Mouse (Mus musculus): ENCODE measurements around the gene Erf. TPM values are rescaled to one million over a fixed set of nuclear protein-coding genes. Genes with fewer than 3 reads are reported as not detected.
A peak's percentile ranks its signal among the peaks of the same experiment; 100 is the strongest.

The Erf gene
- total RNA-seq, 2 experiments from 2014 or later, result 14.9 to 18.4 TPM

DNA sequence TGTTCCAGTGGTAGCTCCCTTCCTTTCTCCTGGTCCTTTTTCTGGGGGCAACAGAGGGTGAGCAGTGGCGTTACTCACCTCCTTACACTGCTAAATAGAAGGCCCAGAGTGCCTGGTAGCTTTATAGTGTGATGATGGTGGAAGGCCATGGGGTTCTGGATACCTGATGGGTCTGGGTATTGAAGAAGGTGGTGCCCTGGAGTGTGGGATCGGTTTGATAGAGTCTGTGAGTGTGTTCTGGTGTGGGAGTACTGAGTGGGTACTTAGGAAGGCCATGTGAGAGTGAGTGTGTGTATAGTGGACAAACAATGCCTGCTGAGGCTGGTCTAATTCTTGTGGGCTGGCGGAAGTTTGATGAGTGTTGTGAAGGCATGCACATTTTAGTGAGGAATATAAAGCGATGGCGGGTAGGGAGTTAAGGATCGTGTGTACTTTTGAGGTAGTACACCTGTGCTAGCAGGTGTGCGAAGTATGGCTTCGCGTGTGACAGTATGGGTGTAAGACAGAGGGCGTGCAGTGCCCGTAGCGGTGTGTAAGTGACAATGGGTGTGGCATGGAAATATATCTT lies 30.7 kb upstream of the Erf start:
- DNase-seq, result no peak

DNA sequence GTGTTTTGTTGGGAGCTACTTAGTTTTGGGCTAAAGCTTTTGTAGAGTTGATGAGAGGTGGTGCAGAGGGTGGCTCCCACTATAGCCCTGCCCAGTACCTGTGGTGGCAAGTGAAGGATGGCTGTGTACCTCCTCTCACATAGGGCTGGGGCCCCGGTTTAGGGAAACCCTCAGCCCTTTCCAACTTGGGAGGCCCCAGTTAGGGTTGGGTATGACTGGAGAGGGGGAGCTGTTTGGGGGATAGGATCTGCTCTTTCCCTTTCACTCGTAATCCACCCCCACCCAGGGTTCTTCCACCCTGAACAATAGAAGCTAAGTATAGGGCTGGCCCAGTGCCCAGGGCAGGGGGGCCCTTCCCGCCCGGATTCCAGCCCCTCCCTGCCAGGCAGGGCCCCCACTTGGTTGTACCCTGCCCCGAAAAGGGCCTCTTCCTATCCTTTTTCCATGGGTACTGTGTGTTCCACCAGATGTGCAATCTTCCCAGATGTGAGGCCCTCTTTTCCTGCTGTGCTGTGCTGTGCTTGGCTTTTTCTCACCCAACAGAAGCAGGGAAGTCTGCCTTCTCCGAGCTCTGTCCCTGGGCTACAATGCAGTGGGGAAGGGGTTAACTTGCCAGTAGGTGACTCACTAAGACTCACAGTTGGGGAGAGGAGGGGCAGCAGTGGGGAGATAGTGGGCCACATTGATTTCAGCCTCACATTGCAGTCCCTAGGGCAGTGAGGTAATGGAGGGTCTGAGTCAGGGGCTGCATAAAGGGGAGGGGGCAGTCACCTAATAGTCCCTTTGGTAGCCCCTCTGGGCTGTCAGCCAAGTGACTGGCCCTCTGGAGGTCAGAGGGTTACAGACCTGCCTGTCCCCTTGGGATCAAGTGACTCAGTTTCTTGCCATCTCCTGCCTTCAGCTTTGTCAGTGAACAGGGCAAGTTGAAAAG lies 29.6 kb upstream of the Erf start:
- DNase-seq, result peak; percentile 59

DNA sequence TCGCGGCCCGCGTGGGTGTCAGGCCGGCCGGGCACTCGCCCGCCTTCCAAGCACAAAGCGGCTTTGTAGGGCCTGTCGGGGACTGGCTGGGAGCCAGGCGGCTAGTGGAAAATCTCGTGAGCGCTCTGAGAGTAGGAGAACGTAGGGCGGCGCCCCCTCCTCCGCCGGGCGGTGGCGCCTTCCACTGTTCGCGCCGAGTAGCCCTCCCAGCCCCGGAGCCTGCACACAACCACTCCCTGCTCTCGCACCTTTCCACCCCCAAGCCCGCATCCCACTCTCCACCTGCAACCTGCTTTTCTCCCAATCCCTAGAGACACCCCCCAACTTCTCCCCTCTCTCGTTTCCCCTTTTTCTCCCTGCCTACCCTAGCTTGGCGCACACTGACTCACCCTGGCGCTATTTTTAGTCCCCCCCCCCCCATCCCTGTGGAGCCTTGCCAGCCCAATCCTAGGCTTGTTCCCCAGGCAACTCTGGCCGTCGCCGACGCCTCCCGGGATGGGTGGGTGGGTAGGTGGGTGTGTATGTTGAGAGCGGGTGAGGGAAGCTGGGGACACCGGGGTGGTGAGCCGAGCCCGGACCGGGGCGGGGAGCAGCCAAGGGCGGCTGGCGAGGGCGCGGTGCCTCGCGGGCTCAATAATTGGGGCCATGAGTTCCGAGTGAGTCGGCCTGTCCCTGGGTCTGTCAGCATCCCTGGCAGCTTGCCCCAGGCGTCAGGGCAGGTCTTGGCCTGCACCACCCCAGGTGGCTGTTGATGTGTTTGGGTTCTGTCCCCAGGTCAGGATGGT lies 28.7 kb upstream of the Erf start:
- DNase-seq, result peak; percentile 88

DNA sequence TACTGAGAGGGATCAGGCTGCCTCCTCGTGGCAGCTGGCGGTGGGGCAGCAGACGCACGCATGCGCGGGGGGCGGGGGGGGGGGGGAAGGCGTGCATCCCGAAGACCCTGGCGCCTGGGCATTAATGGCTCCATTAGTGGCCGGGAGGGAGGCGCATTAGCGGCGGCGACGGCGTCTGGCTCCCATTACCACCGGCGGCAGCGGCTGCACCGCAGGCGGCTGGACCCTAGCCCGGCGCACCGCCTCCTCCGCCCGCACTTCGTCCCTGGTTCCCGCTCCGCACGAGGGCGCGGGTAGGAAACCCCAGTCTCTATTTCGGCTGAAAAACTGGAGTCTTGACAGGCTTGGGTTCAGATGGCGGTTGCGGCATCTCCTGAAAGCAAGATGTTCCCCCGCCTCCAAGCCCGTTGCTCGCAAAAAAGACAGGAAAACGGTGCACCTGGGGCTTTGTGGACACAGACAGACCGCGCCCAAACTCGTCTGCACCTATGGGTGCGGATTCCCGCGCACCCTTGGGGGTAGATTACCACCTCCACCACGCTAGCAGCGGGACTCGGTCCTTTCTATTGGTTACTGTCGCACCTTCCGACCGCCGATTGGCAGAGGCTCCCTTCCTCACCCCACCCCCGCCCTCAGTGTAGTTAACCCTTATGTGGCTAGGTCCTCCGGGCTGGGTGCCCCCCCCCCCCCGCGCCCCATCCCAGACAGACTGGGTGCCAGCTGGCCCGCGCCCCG lies 27.9 kb upstream of the Erf start:
- DNase-seq, result peak; percentile 70

DNA sequence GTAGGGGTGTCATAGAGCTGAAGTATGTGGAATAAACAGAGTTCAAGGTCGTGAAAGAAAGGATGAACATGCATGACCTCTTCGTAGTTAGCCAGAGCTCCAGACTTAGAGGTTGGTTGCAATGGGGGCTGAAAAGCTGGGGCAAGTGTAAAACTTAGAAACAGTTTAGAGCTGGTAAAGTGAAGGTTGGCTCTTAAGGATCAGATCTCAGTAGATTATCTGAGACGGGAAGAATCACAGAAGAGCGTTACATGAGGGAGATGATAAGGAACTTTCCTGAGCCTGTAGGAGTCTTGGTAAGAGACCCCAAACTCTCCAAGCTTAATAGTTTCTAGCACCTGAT lies 27.4 kb upstream of the Erf start:
- DNase-seq, result no peak

DNA sequence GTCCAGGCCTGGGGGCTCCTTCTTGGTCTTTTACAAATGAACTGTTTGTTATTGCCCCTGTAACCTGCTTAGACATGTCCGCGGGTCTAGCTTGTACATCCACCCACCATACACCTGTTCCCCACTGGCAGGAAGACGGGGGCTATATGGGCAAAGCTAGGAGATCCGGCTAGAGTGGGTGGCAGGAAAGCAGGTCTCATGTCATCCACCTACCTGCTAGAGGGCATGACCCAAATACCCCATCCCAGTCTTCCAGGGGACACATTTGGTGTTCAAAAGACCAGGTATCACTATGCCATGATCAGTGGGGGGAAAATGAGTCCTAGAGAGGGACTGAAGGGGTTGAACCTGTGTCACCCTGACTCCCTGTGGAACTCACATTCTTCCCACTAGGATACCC lies 26.8 kb upstream of the Erf start:
- no peak for DNase-seq

DNA sequence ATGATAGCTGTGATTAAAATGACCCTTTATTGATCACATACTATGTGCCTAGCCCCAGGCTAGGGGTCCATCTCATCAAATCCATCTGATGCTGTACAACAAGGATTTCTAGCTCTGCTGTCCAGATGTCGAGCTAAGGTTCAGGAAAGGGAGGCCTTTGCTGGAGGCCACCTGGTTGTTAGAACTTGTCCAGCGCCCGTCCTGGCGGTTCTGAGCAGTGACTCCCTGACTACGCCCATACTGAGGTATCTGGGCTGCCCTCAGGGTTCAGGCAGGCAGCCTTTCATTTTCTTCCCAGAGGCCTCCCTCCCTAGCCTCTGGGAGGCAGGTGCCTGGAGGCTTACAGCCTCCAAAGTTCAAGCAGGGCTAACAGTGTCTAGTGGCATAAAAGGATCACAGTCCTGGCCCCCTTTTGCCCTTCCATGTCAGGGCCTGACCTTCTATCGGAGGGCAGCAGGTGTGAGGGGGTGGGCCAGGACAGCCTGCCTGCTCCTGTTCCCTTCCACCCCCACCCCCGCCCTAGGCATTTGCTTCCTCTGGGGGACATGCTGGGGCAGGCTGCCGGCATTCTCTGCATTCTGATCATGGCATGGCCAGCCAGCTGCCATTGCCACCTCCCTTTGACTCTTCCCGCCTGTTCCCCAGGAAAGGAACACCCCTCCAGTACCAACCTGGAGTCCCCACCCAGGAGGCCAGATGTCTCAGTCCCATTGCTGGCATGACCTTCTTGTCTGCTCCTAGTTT lies 25.2 kb upstream of the Erf start:
- DNase-seq, result no peak

DNA sequence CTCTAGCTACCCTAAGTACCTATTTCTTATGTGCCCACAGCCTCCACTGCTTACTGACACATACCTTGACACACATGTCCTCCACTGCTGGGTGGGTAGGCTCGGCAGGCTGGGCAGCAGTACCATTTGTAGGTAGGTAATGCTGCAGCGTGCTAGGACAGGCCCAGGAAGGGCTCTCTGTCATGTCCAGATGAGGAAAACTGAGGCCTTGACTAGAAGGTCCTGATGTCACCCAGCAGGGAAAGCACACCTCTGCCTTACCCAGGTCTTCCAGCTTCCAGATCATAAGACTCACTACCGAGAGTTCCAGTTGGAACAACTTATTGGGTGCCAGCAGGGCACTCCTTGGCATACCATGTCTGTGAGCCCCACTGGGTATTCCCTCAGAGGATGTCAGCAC lies 24.4 kb upstream of the Erf start:
- no peak for DNase-seq

DNA sequence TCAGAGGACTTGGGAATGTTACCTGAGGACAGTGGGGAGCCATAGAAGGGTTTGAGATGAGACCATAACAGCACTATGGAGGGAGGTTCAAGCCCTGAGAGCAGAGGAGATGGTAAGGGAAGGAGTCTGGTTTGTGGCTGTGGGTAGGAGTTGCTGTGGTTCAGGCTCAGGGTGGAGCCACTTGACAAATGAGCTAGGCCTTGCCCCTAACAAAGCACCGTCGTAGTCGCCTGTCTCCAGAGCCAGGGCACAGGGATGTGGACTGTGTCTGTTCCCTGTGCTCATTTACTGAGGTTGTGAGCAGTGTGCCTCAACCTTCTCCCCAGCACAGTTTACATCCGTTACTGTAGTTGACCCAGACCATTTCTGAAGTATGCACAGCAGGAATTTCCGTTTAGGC lies 24.0 kb upstream of the Erf start:
- no peak for DNase-seq

DNA sequence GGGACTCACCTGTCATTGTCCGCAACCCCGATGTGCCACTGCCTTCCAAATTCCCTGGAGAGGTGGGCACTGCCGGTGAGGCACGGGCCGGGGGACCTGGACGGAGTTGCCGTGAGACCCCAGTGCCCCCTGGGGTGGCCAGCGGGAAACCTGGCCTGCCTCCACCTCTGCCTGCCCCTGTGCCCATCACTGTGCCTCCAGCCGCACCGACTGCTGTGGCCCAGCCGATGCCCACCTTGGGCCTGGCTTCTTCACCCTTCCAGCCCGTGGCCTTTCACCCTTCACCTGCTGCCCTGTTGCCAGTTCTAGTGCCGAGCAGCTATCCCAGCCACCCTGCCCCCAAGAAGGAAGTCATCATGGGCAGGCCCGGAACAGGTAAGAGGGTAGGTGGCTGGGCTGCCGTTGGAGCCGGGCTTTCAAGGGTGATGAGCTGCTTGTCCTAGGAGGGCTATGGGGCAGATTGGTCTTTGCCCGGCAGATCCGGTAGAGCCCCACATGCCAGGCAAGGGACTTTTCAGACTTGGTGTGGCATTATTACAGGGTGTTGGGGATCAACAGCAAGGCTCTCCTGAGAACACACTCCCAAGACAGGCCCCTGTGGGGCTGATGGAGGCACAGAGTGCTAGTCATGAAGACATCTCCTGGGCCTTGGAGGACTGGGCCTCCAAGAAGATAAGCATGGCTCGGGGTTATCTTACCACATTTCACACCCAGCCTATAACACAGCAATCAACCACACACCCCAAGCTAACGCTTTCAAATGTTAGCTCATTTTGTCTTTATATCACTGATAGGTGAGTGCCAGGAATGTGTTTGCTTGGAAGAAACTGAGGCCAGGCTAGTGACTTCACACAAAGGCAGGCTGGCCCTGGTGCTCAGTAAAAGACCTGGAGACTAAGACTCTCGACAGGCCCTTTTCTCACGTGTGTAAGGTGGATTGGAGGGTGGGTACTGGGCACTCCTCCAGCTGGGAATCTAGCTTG lies 23.0 kb upstream of the Erf start:
- no peak for DNase-seq

DNA sequence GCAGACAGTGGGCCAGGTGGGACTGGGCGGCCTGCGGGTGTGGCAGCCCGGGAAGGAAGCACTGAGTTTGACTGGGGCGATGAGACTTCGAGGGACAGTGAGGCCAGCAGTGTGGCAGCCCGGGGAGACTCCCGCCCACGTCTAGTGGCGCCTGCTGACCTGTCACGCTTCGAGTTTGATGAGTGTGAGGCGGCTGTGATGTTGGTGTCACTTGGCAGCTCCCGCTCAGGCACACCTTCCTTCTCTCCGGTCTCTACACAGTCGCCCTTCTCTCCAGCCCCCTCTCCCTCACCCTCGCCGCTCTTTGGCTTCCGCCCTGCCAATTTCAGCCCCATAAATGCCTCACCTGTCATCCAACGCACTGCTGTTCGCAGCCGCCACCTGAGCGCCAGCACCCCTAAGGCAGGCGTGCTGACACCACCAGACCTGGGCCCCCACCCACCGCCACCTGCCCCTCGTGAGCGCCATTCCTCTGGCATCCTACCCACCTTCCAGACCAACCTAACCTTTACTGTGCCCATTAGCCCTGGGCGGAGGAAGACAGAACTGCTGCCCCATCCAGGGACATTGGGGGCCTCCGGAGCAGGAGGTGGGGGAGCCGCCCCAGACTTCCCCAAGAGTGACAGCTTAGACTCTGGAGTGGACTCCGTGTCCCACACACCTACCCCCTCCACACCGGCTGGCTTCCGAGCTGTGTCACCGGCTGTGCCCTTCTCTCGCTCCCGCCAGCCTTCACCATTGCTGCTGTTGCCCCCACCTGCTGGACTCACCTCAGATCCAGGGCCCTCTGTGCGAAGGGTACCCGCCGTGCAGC lies 22.1 kb upstream of the Erf start:
- DNase-seq, result no peak

DNA sequence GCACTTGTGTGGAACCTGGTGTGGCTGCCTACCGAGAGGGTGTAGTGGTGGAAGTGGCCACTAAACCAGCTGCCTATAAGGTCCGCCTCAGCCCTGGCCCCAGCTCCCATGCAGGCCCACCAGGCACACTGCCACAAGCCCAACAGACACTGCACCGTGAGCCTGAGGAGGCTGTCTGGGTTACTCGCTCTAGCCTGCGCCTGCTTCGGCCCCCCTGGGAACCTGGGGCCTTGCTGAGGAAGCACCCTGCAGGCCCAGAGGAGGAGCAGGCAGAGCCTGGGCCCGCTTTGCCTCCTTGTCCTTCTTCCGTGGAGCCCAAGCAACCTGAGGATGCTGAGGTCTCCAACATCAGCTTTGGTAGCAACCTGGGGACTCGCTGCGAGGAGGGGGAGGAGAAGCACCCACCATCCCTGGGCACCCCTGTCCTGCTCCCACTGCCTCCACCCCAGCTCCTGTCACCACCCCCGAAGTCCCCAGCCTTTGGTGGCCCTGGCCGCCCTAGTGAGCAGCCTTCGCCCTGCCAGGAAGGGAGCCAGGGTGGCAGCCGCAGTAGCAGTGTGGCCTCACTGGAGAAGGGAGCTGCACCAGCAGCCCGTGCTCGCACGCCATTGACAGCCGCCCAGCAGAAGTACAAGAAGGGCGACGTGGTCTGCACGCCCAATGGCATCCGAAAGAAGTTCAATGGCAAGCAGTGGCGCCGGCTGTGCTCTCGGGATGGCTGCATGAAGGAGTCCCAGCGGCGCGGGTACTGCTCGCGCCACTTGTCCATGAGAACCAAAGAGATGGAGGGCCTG lies 21.3 kb upstream of the Erf start:
- DNase-seq, result no peak

DNA sequence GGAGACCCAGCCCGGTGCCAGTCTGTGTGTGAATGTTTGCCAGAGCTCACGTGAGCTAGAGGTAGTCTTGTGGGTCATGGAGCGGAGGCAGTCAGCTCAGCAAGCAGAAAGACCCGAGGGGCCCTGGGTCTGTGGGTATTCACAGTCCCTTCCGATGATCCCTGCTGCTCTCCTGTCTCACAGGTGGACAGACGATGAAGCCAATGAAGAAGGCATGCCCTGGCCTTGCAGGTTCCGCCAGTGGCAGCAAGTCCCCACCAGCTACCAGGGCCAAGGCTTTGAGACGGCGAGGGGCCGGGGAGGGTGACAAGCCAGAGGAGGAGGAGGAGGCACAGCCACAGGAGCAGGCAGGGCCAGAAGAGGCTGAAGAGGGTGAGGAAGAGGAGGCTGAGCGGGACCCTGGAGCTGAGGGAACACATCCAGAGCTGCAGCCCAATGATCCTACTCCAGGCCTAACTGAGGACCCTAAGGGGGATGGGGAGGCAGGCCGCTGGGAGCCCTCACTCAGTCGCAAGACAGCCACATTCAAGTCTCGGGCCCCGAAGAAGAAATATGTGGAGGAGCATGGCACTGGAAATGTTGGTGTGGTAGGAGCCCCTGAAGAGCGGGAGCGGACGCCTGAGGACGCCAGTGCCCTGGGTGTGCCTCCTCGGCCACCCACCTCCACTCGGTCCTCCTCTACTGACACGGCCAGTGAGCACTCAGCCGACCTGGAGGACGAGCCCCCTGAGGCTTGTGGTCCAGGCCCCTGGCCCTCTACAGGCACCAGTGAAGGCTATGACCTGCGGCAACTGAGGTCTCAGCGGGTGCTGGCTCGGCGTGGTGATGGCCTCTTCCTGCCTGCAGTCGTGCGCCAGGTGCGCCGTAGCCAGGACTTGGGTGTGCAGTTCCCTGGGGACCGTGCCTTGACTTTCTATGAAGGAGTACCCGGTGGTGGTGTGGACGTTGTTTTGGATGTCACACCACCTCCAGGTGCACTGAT lies 20.4 kb upstream of the Erf start:
- DNase-seq, result no peak

DNA sequence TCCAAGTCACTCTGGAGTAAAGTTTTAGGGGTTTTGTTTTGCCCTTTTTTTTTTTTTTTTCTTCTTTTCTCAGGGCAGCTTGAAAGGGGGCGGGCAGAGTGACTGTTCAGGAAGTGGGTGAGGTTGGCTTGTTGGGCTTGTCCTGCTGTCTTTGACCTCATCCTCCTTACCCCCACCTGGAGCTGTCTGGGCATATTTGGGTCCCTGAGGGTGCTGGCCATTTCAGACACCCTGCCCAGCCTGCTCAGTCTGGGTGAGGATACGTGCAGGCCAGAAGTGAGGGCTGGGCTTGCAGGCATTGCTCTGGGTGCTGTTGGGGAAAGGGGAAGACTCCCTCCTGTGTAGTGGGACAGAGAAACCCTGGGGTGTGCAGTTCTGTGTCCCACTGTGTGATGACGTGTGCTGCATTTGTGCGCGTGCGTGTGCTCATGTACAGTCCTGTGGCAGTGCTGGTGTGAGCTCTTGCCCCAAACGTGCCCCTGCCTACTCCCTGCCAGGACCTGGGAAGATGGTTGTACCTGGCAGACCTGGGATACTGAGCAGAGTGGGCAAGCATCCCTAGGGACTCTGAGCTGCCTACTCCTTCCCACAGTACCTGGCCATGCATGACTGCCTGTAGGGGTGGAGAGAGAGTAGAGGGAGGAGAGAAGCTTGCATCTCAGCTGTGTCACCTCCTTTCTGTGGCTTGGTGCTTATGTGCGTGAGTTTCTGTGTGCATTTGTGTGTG lies 19.1 kb upstream of the Erf start:
- no peak for DNase-seq

DNA sequence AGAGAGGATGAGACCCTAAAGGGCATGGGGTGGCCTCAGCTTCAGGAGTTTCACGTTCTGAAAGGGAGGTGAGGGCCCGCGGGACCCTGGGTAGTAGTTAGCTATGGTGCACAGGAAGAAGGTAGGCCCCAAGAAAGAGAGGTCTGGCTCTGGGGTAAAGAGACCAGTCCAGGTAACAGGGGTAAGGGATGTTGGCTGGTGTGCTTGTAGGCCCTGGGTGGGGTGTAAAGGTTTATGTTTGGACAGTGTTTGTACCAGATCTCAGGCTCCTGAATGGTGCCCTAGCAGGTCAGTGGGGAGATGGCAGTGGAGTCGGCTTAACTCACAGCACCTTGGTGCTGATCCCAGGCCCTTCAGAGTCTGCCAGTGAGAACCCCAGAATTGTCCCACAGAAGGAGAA lies 18.5 kb upstream of the Erf start:
- DNase-seq, result no peak

DNA sequence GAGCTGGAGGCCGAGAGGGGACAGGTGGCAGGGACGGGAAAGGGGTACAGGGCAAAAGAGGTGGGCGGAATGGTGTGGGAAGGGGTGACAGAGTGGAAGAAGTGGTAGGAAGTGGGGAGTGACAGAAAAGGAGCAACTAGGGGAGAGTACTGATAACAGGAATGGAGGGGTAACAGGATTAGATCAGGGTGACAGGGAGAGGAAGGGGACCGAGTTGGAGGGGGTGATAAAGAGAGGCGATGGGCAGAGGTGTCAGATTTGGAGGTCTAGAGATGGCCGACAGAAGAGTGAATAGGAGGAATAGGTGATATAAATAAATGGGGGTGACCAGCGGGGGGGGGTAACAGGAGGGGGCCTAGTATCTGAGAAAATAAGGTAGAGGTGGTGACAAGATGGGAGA lies 18.0 kb upstream of the Erf start:
- DNase-seq, result no peak
